Mouse (Mus musculus): Measurements from ENCODE around the gene Dad1. TPM values are rescaled to one million over a fixed set of nuclear protein-coding genes. Genes with fewer than 3 reads are reported as not detected.

The Dad1 gene
- total and polyA plus RNA-seq, 3 experiments: 186 to 320 TPM; not detected in 1

- Histone ChIP-seq H3K9ac (ENCODE audit: control insufficient read depth, low read depth, low read length, poor library complexity, severe bottlenecking) (no peak overlapping the region), H3K27ac (ENCODE audit: control insufficient read depth, low read depth, low read length) (no peak overlapping the region), H3K79me2 (ENCODE audit: control insufficient read depth, insufficient read depth, low read length, poor library complexity) (no peaks in the 10 kb centered on the region), H3K36me3 (ENCODE audit: control insufficient read depth in 1 of 2, insufficient read depth in 2 of 2, low read length in 2 of 2) (peaks cover 0 to under 1% of the 10 kb centered on the region in 2 experiments; a peak in 2 of 4 replicates), H3K4me3 (ENCODE audit: control insufficient read depth in 1 of 2, insufficient read depth in 1 of 2, low read depth in 2 of 2, low read length in 2 of 2) (no peak overlapping the region), H3K27me3 (ENCODE audit: control insufficient read depth in 1 of 2, insufficient read depth in 2 of 2, low read length in 2 of 2) (no peaks in the 10 kb centered on the region), H3K9me3 (replicated peaks; ENCODE audit: insufficient read depth, low read length) (no peaks in the 10 kb centered on the region), H3K4me1 (ENCODE audit: control insufficient read depth in 1 of 2, insufficient read depth in 2 of 2, low read length in 2 of 2) (peaks cover 2 to 5% of the 10 kb centered on the region in 2 experiments)
- DNase-seq (ENCODE audit: low read depth, low spot score): no peak
- TF ChIP-seq POLR2AphosphoS5 (IDR thresholded peaks at IDR 0.05; ENCODE audit: borderline replicate concordance, low read depth, low read length) (no peak), EP300 (IDR thresholded peaks at IDR 0.05; ENCODE audit: low read depth in 1 of 2, low read length in 2 of 2) (no peak), MYB (IDR thresholded peaks at IDR 0.05; ENCODE audit: low read depth, low read length) (no peak), TBP (IDR thresholded peaks at IDR 0.05; ENCODE audit: low read depth, low read length) (no peak), USF2 (IDR thresholded peaks at IDR 0.05; ENCODE audit: borderline replicate concordance in 1 of 2, insufficient read depth in 1 of 2, low read depth in 1 of 2, low read length in 2 of 2) (no peak), ZMIZ1 (IDR thresholded peaks at IDR 0.05; ENCODE audit: low read depth, low read length) (no peak)
Observed at GRCm38 (mm10) chr14:54209932-54210331, 44.0 kb downstream of the Dad1 start.

- Histone ChIP-seq H3K36me3 (ENCODE audit: control insufficient read depth in 1 of 2, insufficient read depth in 2 of 2, low read length in 2 of 2) (peaks cover 0 to 12% of the 10 kb centered on the region in 2 experiments; a peak in 2 of 4 replicates), H3K79me2 (ENCODE audit: control insufficient read depth, insufficient read depth, low read length, poor library complexity) (no peaks in the 10 kb centered on the region), H3K4me3 (ENCODE audit: control insufficient read depth in 1 of 2, insufficient read depth in 1 of 2, low read depth in 2 of 2, low read length in 2 of 2) (no peak overlapping the region), H3K9ac (ENCODE audit: control insufficient read depth, low read depth, low read length, poor library complexity, severe bottlenecking) (no peak overlapping the region), H3K9me3 (replicated peaks; ENCODE audit: insufficient read depth, low read length) (no peaks in the 10 kb centered on the region), H3K27me3 (ENCODE audit: control insufficient read depth in 1 of 2, insufficient read depth in 2 of 2, low read length in 2 of 2) (no peaks in the 10 kb centered on the region), H3K27ac (ENCODE audit: control insufficient read depth, low read depth, low read length) (no peak overlapping the region), H3K4me1 (ENCODE audit: control insufficient read depth in 1 of 2, insufficient read depth in 2 of 2, low read length in 2 of 2) (peaks cover 12 to 13% of the 10 kb centered on the region in 2 experiments)
- no peak for DNase-seq (ENCODE audit: low read depth, low spot score)
- TF ChIP-seq BHLHE40 (IDR thresholded peaks at IDR 0.05; ENCODE audit: borderline replicate concordance, low read depth, low read length) (no peak), NELFE (IDR thresholded peaks at IDR 0.05; ENCODE audit: low read depth, low read length) (no peak), TBP (IDR thresholded peaks at IDR 0.05; ENCODE audit: low read depth, low read length) (no peak), UBTF (IDR thresholded peaks at IDR 0.05; ENCODE audit: borderline replicate concordance, insufficient read depth, low read depth, low read length) (no peak)
Observed at GRCm38 (mm10) chr14:54208741-54209140, 45.2 kb downstream of the Dad1 start.

GRCm38 (mm10) chr14:54207924-54208323, 46.0 kb downstream of the Dad1 start:
- Histone ChIP-seq H3K9ac (ENCODE audit: control insufficient read depth, low read depth, low read length, poor library complexity, severe bottlenecking) (no peak overlapping the region), H3K79me2 (ENCODE audit: control insufficient read depth, insufficient read depth, low read length, poor library complexity) (no peaks in the 10 kb centered on the region), H3K36me3 (ENCODE audit: control insufficient read depth in 1 of 2, insufficient read depth in 2 of 2, low read length in 2 of 2) (peaks cover 0 to 14% of the 10 kb centered on the region in 2 experiments; a peak in 2 of 4 replicates), H3K9me3 (replicated peaks; ENCODE audit: insufficient read depth, low read length) (no peaks in the 10 kb centered on the region), H3K4me3 (ENCODE audit: control insufficient read depth in 1 of 2, insufficient read depth in 1 of 2, low read depth in 2 of 2, low read length in 2 of 2) (no peak overlapping the region), H3K4me1 (ENCODE audit: control insufficient read depth in 1 of 2, insufficient read depth in 2 of 2, low read length in 2 of 2) (peaks cover 13 to 17% of the 10 kb centered on the region in 2 experiments), H3K27me3 (ENCODE audit: control insufficient read depth in 1 of 2, insufficient read depth in 2 of 2, low read length in 2 of 2) (no peaks in the 10 kb centered on the region), H3K27ac (ENCODE audit: control insufficient read depth, low read depth, low read length) (no peak overlapping the region)
- no peak for TF ChIP-seq MAFK (IDR thresholded peaks at IDR 0.05; ENCODE audit: borderline replicate concordance, low read depth, low read length)
- DNase-seq (ENCODE audit: low read depth, low spot score): no peak
